ENCODE assay signal across 24 mouse cellular contexts in the genomic region with DNA sequence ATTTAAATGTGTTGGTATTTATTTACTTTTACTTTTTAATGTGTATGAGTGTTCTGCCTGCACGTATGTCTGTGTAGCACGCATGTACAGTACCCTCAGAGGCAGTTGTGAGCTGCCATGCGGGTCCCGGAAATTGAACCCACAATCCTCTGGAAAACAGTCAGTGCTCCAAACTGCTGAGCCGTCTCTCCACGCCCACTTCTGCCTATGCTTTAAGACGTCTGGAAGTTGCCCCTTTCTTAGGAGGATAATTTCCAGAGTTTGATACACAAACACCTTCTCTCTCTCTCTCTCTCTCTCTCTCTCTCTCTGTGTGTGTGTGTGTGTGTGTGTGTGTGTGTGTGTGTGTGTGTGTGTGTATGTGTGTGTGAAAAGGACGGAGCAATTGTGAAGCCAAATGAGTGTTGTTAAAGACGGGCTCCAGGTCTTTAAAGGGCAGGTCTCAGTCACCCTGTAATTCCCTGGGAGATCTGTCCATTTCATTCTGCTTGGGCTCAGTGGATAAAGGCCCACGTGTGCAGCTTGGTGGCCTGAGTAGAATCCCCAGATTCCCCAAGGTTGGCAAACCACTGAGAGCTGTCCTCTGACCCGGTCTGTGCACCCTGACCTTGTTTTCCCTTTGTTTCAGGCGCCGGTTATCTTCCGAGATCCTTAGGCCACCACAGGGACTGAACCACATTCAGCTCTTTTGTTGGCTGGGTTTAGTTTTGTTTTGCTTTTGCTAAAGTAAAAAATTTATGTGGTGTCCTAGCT. TPM values are rescaled to one million over a fixed set of nuclear protein-coding genes. Genes with fewer than 3 reads are reported as not detected.
A peak's percentile ranks its signal among the peaks of the same experiment; 100 is the strongest.
DNase-seq lines count a peak whose midpoint lies in the region; ATAC-seq and TF ChIP-seq lines count a peak whose summit lies in the region.
"Had no signal": no experiment of that assay in that cellular context is flagged by ENCODE, and none has a peak within 500 bp of the region (broad histone marks: within the 10 kb centered on the region; RNA-seq: fewer than 3 reads in every experiment).

No protein-coding gene starts in this region.

- 39% methylated on average over 14 of the region's 14 CpGs for WGBS in hindbrain, embryonic 10.5 days
- WGBS in hindbrain, embryonic 16.5 days: 47% methylated on average over 12 of the region's 14 CpGs
- 47% methylated on average over 14 of the region's 14 CpGs for WGBS in intestine, embryonic 16.5 days
- 50% methylated on average over 14 of the region's 14 CpGs for WGBS in midbrain, embryonic 13.5 days

- no peak for TF ChIP-seq POLR2A in ES-Bruce4 (IDR thresholded peaks at IDR 0.05; ENCODE audit: insufficient read depth, low read length)

- peaks cover 14% of the 10 kb centered on the region for H3K4me1 ChIP-seq in hindbrain, embryonic 10.5 days (replicated peaks)
- no peaks in the 10 kb centered on the region for H3K4me1 ChIP-seq in hindbrain, embryonic 16.5 days (ENCODE audit: control insufficient read depth, insufficient read depth, low read depth, low read length)
- H3K4me1 ChIP-seq in ES-Bruce4 (ENCODE audit: control insufficient read depth, insufficient read depth, low read length) (peaks cover 5% of the 10 kb centered on the region), ES-E14 (ENCODE audit: control insufficient read depth in 2 of 2, insufficient read depth in 2 of 2, low read length in 2 of 2, poor library complexity in 1 of 2) (0 out of 4 replicates have a peak, but pooled peaks cover 2 to 4% of the 10 kb centered on the region in 2 experiments)
- H3K4me1 ChIP-seq in intestine, embryonic 16.5 days (ENCODE audit: control insufficient read depth, insufficient read depth, low read length): no peaks in the 10 kb centered on the region
- no peaks in the 10 kb centered on the region for H3K4me1 ChIP-seq in midbrain, embryonic 13.5 days (replicated peaks)
- H3K4me1 ChIP-seq: forebrain, embryonic 15.5 days; hindbrain, embryonic 12.5 days had no signal

- H3K9ac ChIP-seq in hindbrain, embryonic 16.5 days (ENCODE audit: low read depth, low read length): no peak overlapping the region
- H3K9ac ChIP-seq in ES-Bruce4 (ENCODE audit: low read depth, poor library complexity, severe bottlenecking): peak overlapping the region; percentile 67
- peak overlapping the region; percentile 1; the same call in 1 of the 2 replicates for H3K9ac ChIP-seq in ES-E14 (ENCODE audit: insufficient read depth, low read depth, low read length, poor library complexity, severe bottlenecking)
- H3K9ac ChIP-seq in intestine, embryonic 16.5 days (ENCODE audit: low read depth, low read length): no peak overlapping the region
- H3K9ac ChIP-seq in midbrain, embryonic 13.5 days (replicated peaks): no peak overlapping the region
- H3K9ac ChIP-seq: forebrain, embryonic 15.5 days; hindbrain, embryonic 12.5 days; liver, embryonic 15.5 days had no signal

- H3K4me2 ChIP-seq in hindbrain, embryonic 16.5 days (ENCODE audit: low read length): no peak overlapping the region
- no peak overlapping the region for H3K4me2 ChIP-seq in intestine, embryonic 16.5 days (ENCODE audit: low read depth, low read length)
- H3K4me2 ChIP-seq in midbrain, embryonic 13.5 days (replicated peaks): no peak overlapping the region
- H3K4me2 ChIP-seq: forebrain, embryonic 15.5 days; hindbrain, embryonic 12.5 days had no signal

- in situ Hi-C loops in ES-E14 (cut with MboI; ENCODE audit: low sequenced_read_pairs in 2 of 2, unreplicated experiment in 2 of 2): no loop called here

- no peak for TF ChIP-seq EP300 in ES-Bruce4 (IDR thresholded peaks at IDR 0.05; ENCODE audit: insufficient read depth, low read depth, low read length)

- no peaks in the 10 kb centered on the region for H3K9me3 ChIP-seq in hindbrain, embryonic 10.5 days
- H3K9me3 ChIP-seq in hindbrain, embryonic 16.5 days (ENCODE audit: control insufficient read depth, low read length): no peaks in the 10 kb centered on the region
- H3K9me3 ChIP-seq in ES-Bruce4 (replicated peaks; ENCODE audit: control insufficient read depth, insufficient read depth, low read length, poor library complexity, severe bottlenecking) (no peaks in the 10 kb centered on the region), ES-E14 (ENCODE audit: control insufficient read depth, insufficient read depth, low read depth, low read length) (no peaks in the 10 kb centered on the region)
- H3K9me3 ChIP-seq in intestine, embryonic 16.5 days (ENCODE audit: control insufficient read depth, low read length): no peaks in the 10 kb centered on the region
- no peaks in the 10 kb centered on the region for H3K9me3 ChIP-seq in midbrain, embryonic 13.5 days
- H3K9me3 ChIP-seq: forebrain, embryonic 15.5 days; heart, embryonic 10.5 days; hindbrain, embryonic 12.5 days; liver, embryonic 15.5 days; midbrain, embryonic 10.5 days had no signal

- no peak overlapping the region for H3K4me3 ChIP-seq in hindbrain, embryonic 10.5 days
- no peak overlapping the region for H3K4me3 ChIP-seq in hindbrain, embryonic 16.5 days (ENCODE audit: low read length)
- H3K4me3 ChIP-seq in ES-Bruce4 (ENCODE audit: low read depth, low read length) (no peak overlapping the region; the same call in 1 of the 2 replicates), ES-E14 (ENCODE audit: insufficient read depth in 1 of 2, low read depth in 1 of 2, low read length in 2 of 2, poor library complexity in 1 of 2, severe bottlenecking in 1 of 2) (no peak overlapping the region)
- no peak overlapping the region for H3K4me3 ChIP-seq in intestine, embryonic 16.5 days (ENCODE audit: low read length)
- no peak overlapping the region for H3K4me3 ChIP-seq in midbrain, embryonic 13.5 days (replicated peaks)
- H3K4me3 ChIP-seq: forebrain, embryonic 15.5 days; hindbrain, embryonic 12.5 days; liver, embryonic 15.5 days had no signal

- ATAC-seq in hindbrain, embryonic 16.5 days: no peak
- 0 out of 2 replicates have a peak, but pooled peaks have one; percentile 26 for ATAC-seq in intestine, embryonic 16.5 days
- no peak for ATAC-seq in midbrain, embryonic 13.5 days
- ATAC-seq: forebrain, embryonic 15.5 days had no signal

- H3K27ac ChIP-seq in hindbrain, embryonic 10.5 days: peak overlapping the region; percentile 64; the same call in 1 of the 2 replicates
- H3K27ac ChIP-seq in hindbrain, embryonic 16.5 days (ENCODE audit: low read depth, low read length): no peak overlapping the region
- H3K27ac ChIP-seq in ES-Bruce4 (ENCODE audit: insufficient read depth, low read length) (peak overlapping the region; percentile 84), ES-E14 (ENCODE audit: insufficient read depth, low read depth, low read length, poor library complexity, severe bottlenecking) (peak overlapping the region; percentile 55; the same call in 1 of the 2 replicates)
- H3K27ac ChIP-seq in intestine, embryonic 16.5 days (ENCODE audit: low read length): peak overlapping the region; percentile 23; the same call in 1 of the 2 replicates
- no peak overlapping the region for H3K27ac ChIP-seq in midbrain, embryonic 13.5 days
- H3K27ac ChIP-seq: forebrain, embryonic 15.5 days; hindbrain, embryonic 12.5 days; liver, embryonic 15.5 days; midbrain, embryonic 10.5 days had no signal

- H3K27me3 ChIP-seq in hindbrain, embryonic 10.5 days (ENCODE audit: insufficient read depth, poor library complexity, severe bottlenecking): no peaks in the 10 kb centered on the region
- H3K27me3 ChIP-seq in hindbrain, embryonic 16.5 days (replicated peaks; ENCODE audit: control insufficient read depth, insufficient read depth, low read length): no peaks in the 10 kb centered on the region
- no peaks in the 10 kb centered on the region for H3K27me3 ChIP-seq in ES-Bruce4 (ENCODE audit: control insufficient read depth, insufficient read depth, low read length, poor library complexity, severe bottlenecking)
- no peaks in the 10 kb centered on the region for H3K27me3 ChIP-seq in intestine, embryonic 16.5 days (replicated peaks; ENCODE audit: control insufficient read depth, insufficient read depth, low read length)
- H3K27me3 ChIP-seq in midbrain, embryonic 13.5 days: no peaks in the 10 kb centered on the region
- H3K27me3 ChIP-seq: CH12.LX; forebrain, embryonic 15.5 days; hindbrain, embryonic 12.5 days; liver, embryonic 15.5 days had no signal

- no peak for DNase-seq in hindbrain, embryonic 10.5 days (ENCODE audit: low spot score)
- no peak for DNase-seq in ES-E14 (ENCODE audit: low read depth, low spot score)
- no peak for DNase-seq in spleen, postnatal 36 days (ENCODE audit: low spot score in 2 of 2)
- DNase-seq: B cell, adult 2 months; cerebellum, adult 18-20 months; cerebellum, postnatal 25 days; heart, postnatal 14 days; layer of hippocampus, postnatal 36 days had no signal

- no peaks in the 10 kb centered on the region for H3K36me3 ChIP-seq in hindbrain, embryonic 10.5 days
- no peaks in the 10 kb centered on the region for H3K36me3 ChIP-seq in hindbrain, embryonic 16.5 days (ENCODE audit: control insufficient read depth, insufficient read depth, low read length)
- H3K36me3 ChIP-seq in ES-Bruce4 (ENCODE audit: control insufficient read depth, insufficient read depth, low read length, poor library complexity, severe bottlenecking) (no peaks in the 10 kb centered on the region), ES-E14 (ENCODE audit: control insufficient read depth, insufficient read depth, low read length, poor library complexity, severe bottlenecking) (no peaks in the 10 kb centered on the region)
- no peaks in the 10 kb centered on the region for H3K36me3 ChIP-seq in intestine, embryonic 16.5 days (ENCODE audit: control insufficient read depth, insufficient read depth, low read length)
- no peaks in the 10 kb centered on the region for H3K36me3 ChIP-seq in midbrain, embryonic 13.5 days
- H3K36me3 ChIP-seq: forebrain, embryonic 15.5 days; heart, embryonic 10.5 days; hindbrain, embryonic 12.5 days; liver, embryonic 15.5 days; midbrain, embryonic 10.5 days had no signal

- no peak for TF ChIP-seq CTCF in ES-Bruce4 (IDR thresholded peaks at IDR 0.05; ENCODE audit: low read depth, low read length)

RNA-seq across cellular contexts. Expression of gene Spats2, which starts 11.2 kb away (rescaled TPM):
- polyA plus RNA-seq in hindbrain, embryonic 10.5 days (2016; fragmentation: Nextera tagmentation; extraction: Ambion mirVana): 58.4 and 62.6 TPM in 2 replicates
- polyA plus RNA-seq in hindbrain, embryonic 16.5 days (2015; fragmentation: Nextera tagmentation; extraction: Ambion mirVana): 23.8 and 28.8 TPM in 2 replicates
- 60.7 and 65.1 TPM in 2 replicates for polyA plus RNA-seq in ES-Bruce4 (2011; ENCODE audit: insufficient read depth, insufficient read length, low read depth, missing spikeins)
- 21.1 and 21.7 TPM in 2 replicates for total RNA-seq in ES-E14 (2012; rRNA removed)
- polyA plus RNA-seq in intestine, embryonic 16.5 days (2015; fragmentation: Nextera tagmentation; extraction: Ambion mirVana): 18.1 and 20.9 TPM in 2 replicates
- 40.6 and 45.7 TPM in 2 replicates for polyA plus RNA-seq in midbrain, embryonic 13.5 days (2015; fragmentation: Nextera tagmentation; extraction: Ambion mirVana)

RNA-seq across cellular contexts. Expression of gene Dnajc22, which starts 21.5 kb away (rescaled TPM):
- polyA plus RNA-seq in hindbrain, embryonic 10.5 days (2016; fragmentation: Nextera tagmentation; extraction: Ambion mirVana): 1.9 and 2.2 TPM in 2 replicates
- 0.92 and 1.1 TPM in 2 replicates for polyA plus RNA-seq in hindbrain, embryonic 16.5 days (2015; fragmentation: Nextera tagmentation; extraction: Ambion mirVana)
- polyA plus RNA-seq in ES-Bruce4 (2011; ENCODE audit: insufficient read depth, insufficient read length, low read depth, missing spikeins): 5.0 and 5.4 TPM in 2 replicates
- total RNA-seq in ES-E14 (2012; rRNA removed): 8.6 and 16.7 TPM in 2 replicates
- 45.0 and 45.4 TPM in 2 replicates for polyA plus RNA-seq in intestine, embryonic 16.5 days (2015; fragmentation: Nextera tagmentation; extraction: Ambion mirVana)
- 1.7 and 1.8 TPM in 2 replicates for polyA plus RNA-seq in midbrain, embryonic 13.5 days (2015; fragmentation: Nextera tagmentation; extraction: Ambion mirVana)
- total RNA-seq: left cerebral cortex, postnatal 10 days had no signal
- polyA plus RNA-seq: embryonic facial prominence, embryonic 14.5 days had no signal

RNA-seq across cellular contexts. Expression of gene C1ql4, which starts 26.9 kb away (rescaled TPM):
- polyA plus RNA-seq in hindbrain, embryonic 10.5 days (2016; fragmentation: Nextera tagmentation; extraction: Ambion mirVana): 0.78 and 8.7 TPM in 2 replicates
- polyA plus RNA-seq in hindbrain, embryonic 16.5 days (2015; fragmentation: Nextera tagmentation; extraction: Ambion mirVana): 4.0 and 5.7 TPM in 2 replicates
- 0.96 TPM in 1 of 2 replicates, not detected in the other for polyA plus RNA-seq in ES-Bruce4 (2011; ENCODE audit: insufficient read depth, insufficient read length, low read depth, missing spikeins)
- total RNA-seq in ES-E14 (2012; rRNA removed): 3.1 and 3.7 TPM in 2 replicates
- 0.09 and 0.17 TPM in 2 replicates for polyA plus RNA-seq in intestine, embryonic 16.5 days (2015; fragmentation: Nextera tagmentation; extraction: Ambion mirVana)
- polyA plus RNA-seq in midbrain, embryonic 13.5 days (2015; fragmentation: Nextera tagmentation; extraction: Ambion mirVana): 10.1 and 13.7 TPM in 2 replicates
- total RNA-seq: adrenal gland, adult 2 months; CH12.LX; gastrocnemius, adult 8-10 months; heart, postnatal 14 days; left cerebral cortex, postnatal 10 days had no signal
- polyA plus RNA-seq: adrenal gland, adult 2 months; limb, embryonic 11.5 days; liver, embryonic 15.5 days; lung, embryonic 16.5 days had no signal

RNA-seq across cellular contexts. Expression of gene Troap, which starts 40.1 kb away (rescaled TPM):
- polyA plus RNA-seq in hindbrain, embryonic 10.5 days (2016; fragmentation: Nextera tagmentation; extraction: Ambion mirVana): 41.6 and 46.8 TPM in 2 replicates
- polyA plus RNA-seq in hindbrain, embryonic 16.5 days (2015; fragmentation: Nextera tagmentation; extraction: Ambion mirVana): 5.6 and 8.7 TPM in 2 replicates
- polyA plus RNA-seq in ES-Bruce4 (2011; ENCODE audit: insufficient read depth, insufficient read length, low read depth, missing spikeins): 43.3 and 46.5 TPM in 2 replicates
- 27.8 and 32.1 TPM in 2 replicates for total RNA-seq in ES-E14 (2012; rRNA removed)
- 20.2 and 25.4 TPM in 2 replicates for polyA plus RNA-seq in intestine, embryonic 16.5 days (2015; fragmentation: Nextera tagmentation; extraction: Ambion mirVana)
- polyA plus RNA-seq in midbrain, embryonic 13.5 days (2015; fragmentation: Nextera tagmentation; extraction: Ambion mirVana): 13.3 and 14.6 TPM in 2 replicates
- total RNA-seq: gastrocnemius, adult 8-10 months had no signal

RNA-seq across cellular contexts. Expression of gene Prph, which starts 59.5 kb away (rescaled TPM):
- polyA plus RNA-seq in hindbrain, embryonic 10.5 days (2016; fragmentation: Nextera tagmentation; extraction: Ambion mirVana): 9.7 and 14.4 TPM in 2 replicates
- 52.8 and 81.8 TPM in 2 replicates for polyA plus RNA-seq in hindbrain, embryonic 16.5 days (2015; fragmentation: Nextera tagmentation; extraction: Ambion mirVana)
- 8.0 and 11.5 TPM in 2 replicates for polyA plus RNA-seq in ES-Bruce4 (2011; ENCODE audit: insufficient read depth, insufficient read length, low read depth, missing spikeins)
- 15.1 and 20.6 TPM in 2 replicates for total RNA-seq in ES-E14 (2012; rRNA removed)
- polyA plus RNA-seq in intestine, embryonic 16.5 days (2015; fragmentation: Nextera tagmentation; extraction: Ambion mirVana): 35.0 and 38.4 TPM in 2 replicates
- 7.5 and 8.2 TPM in 2 replicates for polyA plus RNA-seq in midbrain, embryonic 13.5 days (2015; fragmentation: Nextera tagmentation; extraction: Ambion mirVana)

Comparison
In these comparisons a context has a peak if more than half of its experiments do, and no peak if none do; other contexts are left out.
1. H3K27ac ChIP-seq: peak in hindbrain, embryonic 10.5 days (single experiment), ES-Bruce4 (single experiment), ES-E14 (single experiment) and intestine, embryonic 16.5 days (single experiment); none in hindbrain, embryonic 16.5 days (single experiment) and midbrain, embryonic 13.5 days (single experiment).
2. H3K9ac ChIP-seq: peak in ES-Bruce4 (single experiment) and ES-E14 (single experiment); none in hindbrain, embryonic 16.5 days (single experiment), intestine, embryonic 16.5 days (single experiment) and midbrain, embryonic 13.5 days (single experiment).